Mouse (Mus musculus) pancreas, adult 10 weeks (tissue): ENCODE data around the gene Unc5c. TPM values are rescaled to one million over a fixed set of nuclear protein-coding genes. Genes with fewer than 3 reads are reported as not detected.

Experiments used
- polyA plus RNA-seq: library from polyadenylated mRNA; stranded (reverse); fragments of 350-450 nt; fragmentation: Illumina TruSeq; extraction: RNeasy Lipid Tissue Mini Kit (QIAGEN cat#74804); gene quantifications from one replicate; pipeline ENCODE4 v1.2.3, GENCODE M21; 2015; ENCODE audit warnings: low read depth, low replicate concordance; ENCODE audit not compliant: insufficient read depth

The Unc5c gene
- 0.30 TPM for polyA plus RNA-seq

GRCm38 (mm10) chr3:141465104-141465705 is at the start of gene Unc5c:
TSS of gene Unc5c (plus strand) at chr3:141465216.

